Mouse (Mus musculus): Measurements from ENCODE around the gene Per1.

DNA sequence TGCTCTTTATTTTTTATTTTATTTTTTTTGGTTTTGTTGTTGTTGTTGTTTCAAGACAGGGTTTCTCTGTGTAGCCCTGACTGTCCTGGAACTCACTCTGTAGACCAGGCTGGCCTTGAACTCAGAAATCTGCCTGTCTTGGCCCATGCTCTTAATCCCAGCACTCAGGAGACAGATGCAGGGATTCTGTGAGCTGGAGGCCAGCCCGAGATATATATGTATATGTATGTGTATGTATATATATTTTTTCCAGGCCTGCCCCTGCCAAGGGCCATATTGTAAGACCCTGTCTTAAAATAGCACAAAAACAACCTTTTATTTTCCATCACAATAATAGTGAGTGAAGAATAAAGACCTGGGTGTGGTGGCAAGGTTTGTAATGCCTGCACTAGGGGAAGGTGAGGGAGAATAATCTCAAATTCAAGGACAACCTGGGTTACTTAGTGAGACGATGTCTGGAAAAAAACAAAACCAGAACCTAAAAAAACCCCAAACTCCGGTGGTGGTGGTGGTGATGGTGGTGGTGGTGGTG, 29.6 kb upstream of the Per1 start:
- TF ChIP-seq CTCF (IDR thresholded peaks at IDR 0.05; ENCODE audit: borderline replicate concordance, extremely low read depth, insufficient read depth, insufficient read length), result no peak
- no peak for TF ChIP-seq POLR2A (IDR thresholded peaks at IDR 0.05; ENCODE audit: borderline replicate concordance, extremely low read depth, insufficient read depth, insufficient read length, poor library complexity, severe bottlenecking)

Measured in brain, embryonic 14.5 days (tissue).